Mouse (Mus musculus): ENCODE data around the gene Plxnc1.

The Plxnc1 gene

GRCm38 (mm10) chr10:94947386-94947785 lies 2.8 kb upstream of the Plxnc1 start:
- DNase-seq: no peak

- DNase-seq: peak; percentile 45
Measured at GRCm38 (mm10) chr10:94945206-94945711, 624 bp upstream of the Plxnc1 start.

GRCm38 (mm10) chr10:94943846-94944690 lies 567 bp downstream of the Plxnc1 start:
- peak; percentile 49 for DNase-seq

GRCm38 (mm10) chr10:94943401-94943845 lies 1.2 kb downstream of the Plxnc1 start:
- DNase-seq: peak; percentile 34

- peak; percentile 29 for DNase-seq
Measured at GRCm38 (mm10) chr10:94942449-94943041, 2.1 kb downstream of the Plxnc1 start.

GRCm38 (mm10) chr10:94941551-94941950 lies 3.1 kb downstream of the Plxnc1 start:
- peak; percentile 29 for DNase-seq

- DNase-seq: no peak
Measured at GRCm38 (mm10) chr10:94940786-94941185, 3.8 kb downstream of the Plxnc1 start.

- no peak for DNase-seq
Measured at GRCm38 (mm10) chr10:94940061-94940460, 4.6 kb downstream of the Plxnc1 start.

- DNase-seq: no peak
Measured at GRCm38 (mm10) chr10:94938899-94939298, 5.7 kb downstream of the Plxnc1 start.

- no peak for DNase-seq
Measured at GRCm38 (mm10) chr10:94938320-94938719, 6.3 kb downstream of the Plxnc1 start.

- DNase-seq: no peak
Measured at GRCm38 (mm10) chr10:94935270-94935669, 9.4 kb downstream of the Plxnc1 start.

GRCm38 (mm10) chr10:94934151-94934614 lies 10.5 kb downstream of the Plxnc1 start:
- DNase-seq: peak; percentile 78

- DNase-seq: no peak
Measured at GRCm38 (mm10) chr10:94931961-94932832, 12.4 kb downstream of the Plxnc1 start.

- no peak for DNase-seq
Measured at GRCm38 (mm10) chr10:94928164-94928563, 16.5 kb downstream of the Plxnc1 start.

GRCm38 (mm10) chr10:94926297-94926696 lies 18.3 kb downstream of the Plxnc1 start:
- DNase-seq: no peak

- DNase-seq: no peak
Measured at GRCm38 (mm10) chr10:94924878-94925277, 19.8 kb downstream of the Plxnc1 start.

GRCm38 (mm10) chr10:94924450-94924849 lies 20.2 kb downstream of the Plxnc1 start:
- DNase-seq: no peak

GRCm38 (mm10) chr10:94923337-94923762 lies 21.3 kb downstream of the Plxnc1 start:
- no peak for DNase-seq

- no peak for DNase-seq
Measured at GRCm38 (mm10) chr10:94922848-94923247, 21.8 kb downstream of the Plxnc1 start.

GRCm38 (mm10) chr10:94921751-94922150 lies 22.9 kb downstream of the Plxnc1 start:
- no peak for DNase-seq

GRCm38 (mm10) chr10:94920526-94920925 lies 24.1 kb downstream of the Plxnc1 start:
- DNase-seq: no peak

- DNase-seq: no peak
Measured at GRCm38 (mm10) chr10:94919960-94920359, 24.7 kb downstream of the Plxnc1 start.

GRCm38 (mm10) chr10:94919552-94919951 lies 25.1 kb downstream of the Plxnc1 start:
- DNase-seq: peak; percentile 72

All from cerebellum, adult 11-12 months (tissue).